Mouse (Mus musculus) gastrocnemius, adult 18-20 months (tissue): ENCODE results near the gene Col5a1. TPM values are rescaled to one million over a fixed set of nuclear protein-coding genes. Genes with fewer than 3 reads are reported as not detected.
A peak's percentile ranks its signal among the peaks of the same experiment; 100 is the strongest.

Experiments
- DNase-seq: peaks from one replicate; pipeline ENCODE4 v3.0.0; 2021; ENCODE audit warnings: low spot score
- total RNA-seq, 2 experiments: library from RNA; stranded (reverse); gene quantifications; 2 replicates each; pipeline ENCODE4 v1.2.3; 2021

Gene Col5a1
- total RNA-seq, 2 experiments from 2014 or later, result 10.5 to 11.2 TPM

DNA sequence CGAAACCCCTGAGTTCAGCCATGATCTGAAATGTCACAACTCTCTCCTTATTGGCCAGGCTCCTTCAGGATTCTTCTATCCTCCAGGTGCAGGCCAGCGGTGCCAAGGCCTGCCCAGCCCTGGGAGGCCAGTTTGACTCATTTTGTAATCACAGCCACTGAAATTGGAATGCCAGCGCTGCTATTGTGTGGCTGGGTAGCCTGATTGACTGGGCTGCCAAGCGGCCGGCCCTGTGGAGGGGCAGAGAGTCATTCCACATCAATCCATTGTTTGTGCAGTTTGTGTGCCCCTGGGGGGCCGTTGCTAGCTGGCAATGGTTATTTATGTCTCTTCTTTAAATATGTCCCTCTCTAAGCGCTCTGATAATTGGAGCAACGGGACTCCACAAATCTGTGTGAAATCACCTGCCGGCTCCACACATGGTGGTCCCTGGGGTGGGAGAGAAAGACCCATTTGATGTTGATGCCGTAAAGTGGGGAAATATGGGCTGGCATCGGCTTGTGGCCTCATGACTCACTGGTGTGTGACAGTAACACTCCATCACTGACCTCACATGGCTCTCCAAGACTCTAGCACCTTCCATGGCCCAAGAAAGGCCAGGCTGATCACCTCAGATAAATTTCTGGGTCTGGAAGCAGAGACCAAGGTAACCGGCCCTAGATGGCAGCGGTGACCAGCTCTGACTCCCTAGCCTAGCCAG, 147.9 kb downstream of the Col5a1 start:
- DNase-seq, result no peak

DNA sequence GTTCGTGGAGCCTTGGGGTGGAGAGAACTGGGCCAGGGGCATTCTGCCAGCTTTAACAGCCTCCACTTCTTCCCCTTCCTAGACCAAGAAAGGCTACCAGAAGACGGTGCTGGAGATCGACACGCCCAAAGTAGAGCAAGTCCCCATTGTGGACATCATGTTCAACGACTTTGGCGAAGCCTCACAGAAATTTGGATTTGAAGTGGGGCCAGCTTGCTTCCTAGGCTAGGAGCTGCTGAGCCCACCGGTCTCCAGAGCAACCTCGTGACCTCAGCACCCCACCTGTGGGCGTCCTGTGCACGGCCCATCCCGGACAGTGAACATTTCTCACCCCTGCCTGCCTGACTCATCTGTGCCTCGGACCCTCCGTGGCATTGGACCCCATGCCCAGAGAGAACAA, 150.6 kb downstream of the Col5a1 start:
- no peak for DNase-seq

DNA sequence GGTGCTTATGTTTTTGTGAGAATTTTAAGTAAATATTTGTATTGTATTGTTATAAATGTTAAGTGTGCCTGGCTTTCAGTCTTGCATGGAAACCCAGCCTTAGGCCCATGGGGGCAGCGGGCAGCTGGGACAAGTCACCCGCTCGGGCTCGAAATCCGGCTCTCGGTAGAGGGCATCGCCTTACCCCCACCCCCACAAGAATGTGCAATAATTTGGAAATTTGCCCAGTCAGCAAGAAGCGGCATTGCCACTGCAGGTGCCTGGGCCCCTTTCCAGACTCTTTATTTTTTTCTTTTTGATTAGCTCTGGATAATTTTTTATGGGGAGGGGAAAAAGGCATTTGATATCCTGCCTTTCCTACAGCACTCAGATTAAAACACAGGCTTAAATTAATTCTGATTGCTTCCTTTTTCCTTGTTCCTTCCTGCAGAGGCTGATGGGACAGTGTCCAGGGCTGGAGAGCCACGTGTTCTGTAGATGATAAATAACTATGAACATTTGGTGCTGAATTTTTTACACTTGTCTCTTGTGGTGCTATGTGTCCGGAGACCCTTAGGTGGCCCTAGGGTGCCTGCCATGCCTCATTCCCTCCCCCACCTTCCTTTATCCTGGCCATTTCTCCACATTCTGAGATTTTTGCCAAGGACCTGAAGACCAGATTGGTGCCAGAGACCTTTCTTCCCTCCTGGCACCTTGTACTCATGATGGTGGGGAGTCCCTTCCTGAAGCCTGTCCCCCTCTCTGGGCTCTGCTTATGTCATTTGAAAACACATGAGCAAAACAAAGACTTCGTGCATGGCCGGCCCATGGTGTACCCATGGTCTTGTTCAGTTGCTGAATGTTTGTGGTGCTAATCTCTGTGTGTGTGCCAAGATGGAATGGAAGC, 151.5 kb downstream of the Col5a1 start:
- no peak for DNase-seq

DNA sequence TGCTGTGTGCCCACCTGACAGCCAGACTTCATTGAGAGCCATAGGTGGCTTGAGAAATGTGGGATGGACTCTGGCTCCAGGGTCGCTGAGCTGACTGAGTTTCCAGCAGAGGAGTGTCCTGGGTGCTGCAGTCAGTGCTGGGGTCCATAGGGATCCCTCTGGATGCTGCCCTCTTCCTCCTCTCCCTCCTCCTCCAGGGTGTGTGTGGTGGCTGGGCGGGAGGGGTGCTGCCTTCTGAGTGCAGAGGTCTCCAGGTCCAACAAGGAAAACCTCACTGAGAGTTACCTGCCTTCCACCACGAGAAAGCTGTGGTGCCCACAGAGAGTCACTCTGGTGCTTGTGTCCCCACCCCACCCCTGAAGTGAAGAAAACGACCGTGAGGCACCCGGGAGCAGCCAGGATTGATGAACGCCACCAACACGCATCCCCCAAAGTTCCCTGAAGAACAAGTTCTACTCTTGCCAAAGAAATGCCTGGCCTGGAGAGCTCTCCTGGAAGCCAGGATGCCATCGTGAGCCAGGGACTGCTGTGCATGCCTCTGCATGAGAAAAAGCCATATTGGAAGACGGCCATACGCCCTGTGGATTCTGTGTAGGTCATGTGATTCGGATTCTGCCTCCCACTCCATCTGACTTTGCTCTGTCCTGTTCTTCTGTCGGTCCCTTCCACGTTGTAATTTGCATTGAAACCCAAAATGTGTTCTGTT, 152.3 kb downstream of the Col5a1 start:
- no peak for DNase-seq

DNA sequence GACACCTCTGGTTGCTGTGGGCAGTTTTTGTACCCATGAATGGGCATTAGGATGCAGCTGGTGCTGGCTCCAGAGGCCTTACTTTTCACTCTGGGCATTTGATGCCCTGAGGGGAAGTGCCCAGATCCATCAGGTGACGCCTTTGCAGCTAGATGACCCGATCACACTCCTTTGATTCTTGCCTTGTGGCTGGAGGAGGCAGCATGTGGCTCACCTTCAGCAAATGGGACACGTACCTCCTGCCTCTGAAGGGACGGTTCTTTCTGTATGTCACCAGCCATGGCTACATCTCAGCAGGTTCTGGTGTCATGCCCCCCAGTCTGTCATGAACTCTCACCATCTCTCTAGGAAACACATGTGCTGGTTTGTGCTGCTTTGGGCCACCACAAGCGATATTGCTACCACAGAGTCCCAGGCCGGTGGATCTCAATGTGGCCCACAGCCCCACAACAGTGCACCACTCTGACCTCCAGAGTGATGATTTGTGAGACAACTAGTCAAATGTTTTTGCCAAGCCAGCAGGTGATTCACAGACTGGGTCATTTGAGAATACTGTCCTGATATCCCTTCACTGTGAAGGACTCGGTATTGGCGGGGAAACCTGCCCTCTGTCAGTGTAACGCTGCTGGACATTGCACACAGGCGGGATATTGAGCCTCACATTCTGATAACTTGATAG, 153.6 kb downstream of the Col5a1 start:
- no peak for DNase-seq

DNA sequence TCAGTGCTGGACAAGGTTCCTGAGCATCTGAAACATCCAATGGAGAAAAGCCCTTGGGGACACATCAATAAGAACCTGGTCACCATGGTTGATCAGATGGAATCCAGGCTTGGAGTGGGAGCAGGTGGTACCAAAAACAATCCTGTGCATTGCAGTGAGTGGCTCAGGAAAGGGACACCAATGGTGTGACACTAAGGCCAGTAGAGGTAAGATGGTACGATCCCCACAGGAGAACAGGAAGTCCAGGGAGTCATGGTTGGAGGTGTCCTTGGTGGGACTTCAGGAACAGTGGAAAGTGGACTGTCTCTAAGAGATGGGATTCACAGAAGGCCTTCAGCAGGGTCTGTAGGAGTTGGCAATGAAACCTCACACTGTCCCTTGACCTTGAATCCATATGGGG, 154.2 kb downstream of the Col5a1 start:
- no peak for DNase-seq

DNA sequence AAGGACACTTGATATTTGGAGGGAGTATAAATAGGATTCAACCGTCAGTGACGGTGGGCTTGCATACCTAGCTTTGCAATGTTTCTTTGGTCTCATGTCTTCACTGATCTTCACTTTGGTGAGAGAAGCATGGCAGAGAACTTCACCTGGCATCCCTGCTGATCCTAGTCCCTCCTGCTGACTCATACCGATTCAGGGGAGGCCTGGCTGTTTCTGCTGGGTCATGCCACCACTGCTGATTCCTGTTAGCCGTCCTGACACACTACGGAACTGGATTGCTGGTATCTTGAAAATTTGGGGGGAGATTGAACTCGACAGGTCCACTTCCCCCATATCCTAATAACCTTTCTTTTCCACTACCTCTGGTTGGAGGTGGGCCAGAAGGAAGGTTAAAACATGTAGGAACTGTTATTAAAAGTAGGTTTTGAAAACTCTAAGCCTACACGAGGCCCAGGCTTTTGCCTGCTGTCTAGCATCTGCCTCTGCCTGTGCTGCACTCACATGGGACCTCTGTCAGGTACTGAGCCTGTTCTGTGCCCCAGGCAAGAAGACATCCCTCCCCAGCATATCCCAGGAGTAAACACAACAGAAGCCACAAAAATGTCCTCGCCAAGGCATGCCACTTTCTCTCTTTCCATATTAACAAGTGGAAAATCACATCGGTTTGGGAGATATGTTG, 158.8 kb downstream of the Col5a1 start:
- DNase-seq, result no peak

DNA sequence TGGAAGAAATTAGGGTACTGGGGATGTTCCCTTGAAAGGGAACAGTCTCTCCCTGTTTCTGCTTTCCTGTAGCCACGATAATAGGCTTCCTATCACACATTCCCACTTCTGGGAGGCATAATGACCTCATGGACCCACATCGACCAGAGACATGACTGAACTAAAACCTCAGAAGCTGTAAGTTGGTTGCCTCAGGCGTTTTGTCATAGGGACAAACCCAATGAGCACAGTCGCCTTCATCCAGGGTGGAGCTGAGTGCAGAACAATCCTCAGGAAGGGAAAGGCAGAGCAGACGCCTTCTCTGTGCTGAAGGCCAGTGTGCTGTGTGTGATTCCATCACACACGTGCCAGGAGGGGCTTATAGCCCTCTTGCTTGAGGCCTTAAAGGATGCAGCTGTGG, 160.1 kb downstream of the Col5a1 start:
- DNase-seq, result no peak

DNA sequence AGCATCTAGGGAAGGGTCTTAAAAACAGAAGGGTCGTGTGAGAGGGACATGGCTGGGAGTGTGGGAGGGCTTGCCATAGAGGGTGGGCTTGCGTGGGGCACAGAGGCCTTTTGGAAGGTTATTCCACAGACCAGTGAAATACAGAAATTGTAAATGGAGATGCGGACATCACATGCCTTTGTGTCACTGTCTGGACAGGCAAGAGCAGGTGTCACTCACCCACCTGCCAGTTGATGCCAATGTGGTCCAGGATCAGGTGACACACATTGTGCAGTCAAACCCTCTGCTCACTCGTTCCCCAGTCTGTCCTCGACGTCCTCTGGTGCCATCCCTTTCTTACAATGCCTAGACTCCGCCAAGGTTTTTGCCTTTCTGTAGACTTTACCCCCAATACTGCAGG, 160.9 kb downstream of the Col5a1 start:
- no peak for DNase-seq

DNA sequence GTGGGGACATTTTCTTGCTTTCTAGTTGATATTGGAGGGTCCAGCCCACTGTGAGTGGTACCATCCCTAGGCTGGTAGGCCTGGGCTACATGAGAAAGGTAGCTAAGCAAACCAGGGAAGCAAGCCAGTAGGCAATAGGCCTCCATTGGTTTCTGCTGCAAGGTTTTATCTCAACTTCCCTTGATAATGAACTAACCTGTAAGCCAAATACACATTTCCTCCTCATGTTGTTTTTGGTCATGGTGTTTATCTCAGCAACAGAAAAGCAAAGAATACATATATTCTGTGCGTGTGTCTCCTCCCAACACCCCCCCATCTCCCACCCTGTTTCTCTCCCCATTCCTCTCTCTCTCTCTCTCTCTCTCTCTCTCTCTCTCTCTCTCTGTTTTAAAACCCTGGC, 173.7 kb downstream of the Col5a1 start:
- no peak for DNase-seq

DNA sequence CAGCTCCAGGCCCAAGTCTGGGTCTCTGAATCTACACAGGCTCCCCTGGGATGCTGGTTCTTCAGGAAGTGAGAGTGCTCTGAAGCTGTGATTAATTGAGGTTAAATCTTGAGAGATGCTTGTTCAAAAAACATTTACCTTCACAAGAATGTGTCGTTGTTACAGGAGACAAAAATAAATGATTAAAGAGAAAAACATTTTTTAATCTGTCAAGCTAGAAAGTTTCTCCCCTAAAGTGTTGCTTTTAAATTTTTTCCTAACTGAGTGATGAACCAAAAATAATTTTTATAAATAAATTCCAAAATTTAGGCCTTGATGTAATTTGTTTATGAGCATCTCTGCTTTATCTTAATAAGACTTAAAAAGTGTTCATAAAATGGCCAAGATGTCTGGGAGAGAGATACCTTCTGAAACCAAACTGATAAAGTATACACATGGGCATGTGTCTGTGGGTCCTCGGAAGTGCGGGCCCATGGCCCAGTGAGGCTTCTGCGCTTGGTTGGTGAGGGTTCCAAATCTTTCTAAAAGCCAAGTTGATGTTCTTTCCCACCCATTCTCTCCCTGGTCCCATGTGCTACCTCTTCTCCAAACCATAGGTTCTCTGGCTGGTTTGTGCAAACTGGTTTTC, 177.6 kb downstream of the Col5a1 start:
- DNase-seq, result no peak

DNA sequence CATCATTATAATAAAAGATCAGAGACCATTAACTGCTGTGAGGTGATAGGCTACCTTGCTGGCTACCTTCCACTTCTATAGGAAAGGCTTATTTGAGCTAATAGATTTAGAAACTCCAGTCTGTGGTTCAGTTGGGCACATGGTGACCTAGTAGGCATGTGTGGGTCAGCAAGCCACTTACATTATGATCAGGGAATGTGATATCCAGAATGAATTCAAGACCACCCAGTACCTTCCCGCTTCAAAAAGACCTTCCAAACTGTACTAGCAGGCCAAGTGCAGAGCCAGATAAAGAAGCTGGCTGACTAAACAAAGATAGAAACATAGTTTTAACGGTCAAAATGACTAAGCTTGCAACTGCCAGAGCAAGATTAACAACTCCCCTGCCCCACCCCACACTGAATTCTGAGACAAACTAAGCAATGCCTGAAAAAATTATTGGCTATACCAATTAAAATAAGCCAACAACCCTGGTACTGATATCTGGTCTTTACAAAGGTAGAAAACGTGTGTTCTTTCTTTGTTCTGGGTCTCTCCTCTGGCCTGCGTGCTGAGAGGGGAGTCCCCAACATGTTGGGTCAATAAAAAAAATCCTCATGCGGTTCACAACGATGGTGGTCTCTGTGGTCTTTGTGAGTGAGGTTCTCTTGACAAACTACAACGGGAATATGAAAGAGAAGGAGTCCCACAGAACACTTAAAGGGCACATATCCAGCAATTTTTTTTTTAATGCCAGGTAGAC, 178.3 kb downstream of the Col5a1 start:
- DNase-seq, result no peak

DNA sequence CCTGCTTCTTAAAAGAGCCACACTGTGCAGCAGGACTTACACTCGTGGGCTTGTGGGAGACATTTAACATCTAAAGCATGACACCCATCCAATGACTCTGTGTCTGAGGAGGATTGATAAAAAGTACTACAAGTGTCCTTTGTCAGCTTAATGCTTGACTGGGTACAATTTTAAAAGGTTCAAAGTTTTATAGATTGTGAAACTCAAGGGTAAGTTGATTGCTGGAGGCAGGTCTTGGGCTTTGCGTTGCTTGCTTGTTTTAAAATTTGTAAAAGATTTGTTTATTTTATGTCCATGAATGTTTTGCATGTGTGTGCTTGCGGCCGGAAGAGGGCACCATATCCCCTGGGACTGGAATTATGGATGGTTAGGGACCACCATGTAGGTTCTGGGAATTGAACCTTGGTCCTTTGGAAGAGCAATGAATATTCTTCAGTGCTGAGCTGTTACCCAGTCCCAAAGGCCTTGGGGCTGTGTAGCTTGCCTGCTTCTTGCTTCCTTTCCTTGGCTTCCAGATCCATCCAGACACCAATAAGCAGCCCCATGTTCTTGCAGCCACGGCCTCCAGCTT, 178.9 kb downstream of the Col5a1 start:
- DNase-seq, result no peak

DNA sequence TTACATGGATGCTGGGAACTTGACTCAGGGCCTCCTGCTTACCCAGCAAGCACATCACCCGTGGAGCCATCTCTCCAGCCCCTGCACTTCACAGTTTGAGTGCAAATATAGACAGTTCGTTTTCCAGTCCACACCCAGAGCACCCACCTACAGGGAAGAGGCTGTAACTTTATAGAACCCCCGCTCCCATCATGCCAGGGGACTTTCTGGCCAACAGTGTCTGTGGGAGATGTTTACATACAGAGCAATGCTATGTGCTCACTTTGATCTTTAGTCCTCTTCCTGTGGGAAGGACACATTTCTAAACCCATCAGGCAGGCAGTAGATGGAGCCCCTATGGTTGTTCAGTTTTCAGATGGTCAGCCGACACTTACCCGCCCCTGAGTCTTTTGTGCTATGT, 180.5 kb downstream of the Col5a1 start:
- DNase-seq, result no peak

DNA sequence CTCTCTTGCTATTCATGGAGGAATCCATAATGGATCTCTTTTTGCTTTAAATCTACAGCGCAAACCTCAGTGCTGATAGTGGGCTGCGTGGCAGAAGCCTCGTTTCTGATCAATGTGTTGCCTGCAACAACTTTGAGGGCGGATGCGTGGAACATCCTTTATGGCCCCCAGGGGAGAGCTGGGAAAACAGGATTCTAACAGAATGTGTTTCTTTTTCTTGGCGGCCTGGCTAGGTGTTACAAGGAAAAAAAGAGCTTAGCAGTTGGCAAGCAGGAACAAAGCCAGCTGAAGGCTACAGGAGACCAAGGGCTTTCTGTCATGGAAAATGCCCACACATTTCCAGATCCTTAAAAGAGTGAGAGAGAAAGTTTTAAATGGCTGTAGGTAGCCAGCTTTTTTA, 180.9 kb downstream of the Col5a1 start:
- DNase-seq, result peak; percentile 6

DNA sequence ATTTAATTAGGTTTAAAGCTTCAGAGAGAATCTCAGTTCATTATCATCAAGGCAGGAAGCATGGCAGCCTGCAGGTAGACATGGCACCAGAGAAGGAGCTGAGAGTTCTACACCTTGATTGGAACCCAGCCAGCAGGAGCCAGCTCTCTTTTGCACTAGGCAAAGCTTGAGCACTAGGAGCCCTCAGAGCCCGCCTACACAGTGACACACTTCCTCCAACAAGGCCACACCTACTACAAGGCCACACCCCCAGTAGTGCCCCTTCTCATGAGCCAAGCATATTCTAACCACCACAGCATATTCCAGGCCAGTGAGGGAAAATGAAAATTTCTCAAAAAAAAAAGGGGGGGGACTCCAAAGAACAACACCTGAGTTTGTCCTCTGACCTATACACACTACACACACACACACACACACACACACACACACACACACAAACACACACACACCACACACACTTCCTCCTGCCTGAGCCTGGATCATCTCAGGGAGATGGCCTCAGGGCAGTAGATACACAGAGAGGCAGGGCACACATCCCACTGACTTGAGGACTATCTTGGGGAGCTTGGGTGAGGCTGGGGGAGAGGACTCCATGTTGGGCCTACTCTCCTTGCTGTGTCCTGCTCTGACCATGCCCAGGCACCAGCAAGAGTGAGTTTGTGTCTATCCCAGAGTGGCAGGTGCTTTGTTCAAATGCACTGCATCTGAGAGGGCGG, 181.8 kb downstream of the Col5a1 start:
- DNase-seq, result no peak

DNA sequence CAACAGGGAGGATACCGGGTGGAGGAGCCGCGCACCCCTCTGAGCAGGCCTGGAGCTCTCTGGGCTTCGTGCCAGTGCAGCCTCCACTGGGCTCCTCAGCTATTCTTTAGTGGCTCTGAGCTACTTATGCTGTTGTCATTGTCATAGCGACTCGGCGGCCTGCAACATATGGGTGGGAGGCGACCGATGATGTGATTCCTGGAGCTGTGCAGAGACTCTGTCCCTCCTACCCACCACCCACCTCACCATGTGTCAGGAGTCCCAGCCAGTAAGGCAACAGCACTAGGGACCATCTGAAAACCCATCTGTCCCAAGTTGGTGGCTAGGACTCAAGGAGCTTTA, 182.3 kb downstream of the Col5a1 start:
- no peak for DNase-seq

DNA sequence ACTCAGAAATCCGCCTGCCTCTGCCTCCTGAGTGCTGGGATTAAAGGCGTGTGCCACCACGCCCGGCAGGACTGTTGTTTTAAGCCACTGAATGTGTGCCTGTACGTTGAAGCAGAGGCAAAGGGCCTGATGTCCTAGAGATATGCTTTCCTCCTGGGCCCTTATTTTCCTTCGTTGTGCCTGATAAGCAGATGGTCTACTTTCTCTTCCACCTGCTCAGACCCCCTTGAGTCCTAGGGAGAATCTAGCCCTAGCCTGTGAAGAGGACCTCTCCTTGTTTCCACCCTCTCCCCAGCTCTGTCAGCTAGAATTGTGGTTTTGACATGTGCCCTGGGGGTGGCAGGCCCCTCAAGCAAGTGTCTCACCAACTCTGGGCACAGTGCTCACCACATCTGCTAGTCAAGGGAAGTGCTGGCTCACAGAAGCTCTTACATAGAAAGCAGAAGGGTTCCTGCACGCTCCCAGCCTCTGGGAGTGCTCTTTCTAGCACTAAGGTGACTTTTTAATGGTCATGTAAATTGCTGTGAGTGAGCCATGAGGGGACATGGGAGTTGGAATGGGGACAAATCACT, 189.5 kb downstream of the Col5a1 start:
- no peak for DNase-seq

DNA sequence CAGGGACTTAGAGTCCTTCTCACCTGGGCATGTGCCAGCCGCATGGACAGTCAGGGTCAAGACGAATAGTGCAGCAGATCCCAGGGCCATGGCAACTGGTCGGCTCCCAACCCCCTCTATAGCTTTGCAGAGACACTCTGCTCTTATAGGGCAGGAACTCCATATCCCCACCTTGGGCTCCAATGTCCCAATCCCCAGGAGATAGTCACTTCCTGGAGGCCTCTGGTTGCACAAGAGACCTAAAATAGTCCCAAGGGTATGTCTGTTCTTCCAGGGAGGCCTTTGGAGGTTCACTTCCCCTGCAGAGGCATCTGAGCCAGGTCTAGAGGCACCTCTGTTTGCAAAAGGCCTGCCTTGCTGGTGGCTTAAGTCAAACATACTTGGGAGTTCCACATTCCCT, 198.5 kb downstream of the Col5a1 start, which contains the start of gene Fcnb:
Gene Fcnb (minus strand): TSS at position 118 of the 400 bp plus-strand sequence.
- DNase-seq, result no peak
